Mouse (Mus musculus): ENCODE measurements around the gene Ankrd6.

The Ankrd6 gene

GRCm38 (mm10) chr4:32862011-32862750 is 88.5 kb downstream of the Ankrd6 start:
- peak; percentile 39 for ATAC-seq (ENCODE audit: low TSS enrichment)

GRCm38 (mm10) chr4:32860184-32860965 is 90.3 kb downstream of the Ankrd6 start:
- peak; percentile 25; the same call in 1 of the 2 replicates for ATAC-seq (ENCODE audit: low TSS enrichment)

GRCm38 (mm10) chr4:32855580-32855979 is 95.1 kb downstream of the Ankrd6 start:
- ATAC-seq (ENCODE audit: low TSS enrichment), result peak; percentile 94

- ATAC-seq (ENCODE audit: low TSS enrichment), result no peak
Measured at GRCm38 (mm10) chr4:32854956-32855355, 95.7 kb downstream of the Ankrd6 start.

DNA sequence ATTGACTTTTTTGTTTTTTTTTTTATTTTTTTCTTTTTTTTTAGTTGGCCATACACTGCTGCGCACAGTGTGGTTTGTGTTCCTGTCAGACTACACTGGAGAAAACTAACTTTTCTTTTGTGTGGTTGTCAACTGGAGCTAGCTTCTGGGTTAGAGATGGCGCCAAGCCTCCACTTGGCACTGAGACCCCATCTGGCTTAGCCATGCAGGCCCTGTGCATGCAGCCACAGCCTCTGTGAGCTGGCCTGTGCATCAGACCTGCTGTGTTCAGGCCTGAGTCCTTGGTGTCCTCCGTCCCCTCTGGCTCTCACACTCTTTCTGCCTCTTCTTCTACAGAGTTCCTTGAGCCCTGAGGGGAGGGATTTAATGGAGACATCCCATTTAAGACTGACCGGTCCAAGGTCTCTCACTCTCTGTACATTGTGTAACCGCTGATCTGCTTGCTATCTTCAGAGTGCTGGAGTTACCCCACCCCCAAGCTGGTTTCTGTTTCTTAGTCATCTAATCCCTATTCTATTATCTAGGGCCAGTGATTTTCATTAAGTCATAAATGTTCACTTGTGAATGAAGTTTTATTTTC is 96.9 kb downstream of the Ankrd6 start:
- ATAC-seq (ENCODE audit: low TSS enrichment), result no peak

DNA sequence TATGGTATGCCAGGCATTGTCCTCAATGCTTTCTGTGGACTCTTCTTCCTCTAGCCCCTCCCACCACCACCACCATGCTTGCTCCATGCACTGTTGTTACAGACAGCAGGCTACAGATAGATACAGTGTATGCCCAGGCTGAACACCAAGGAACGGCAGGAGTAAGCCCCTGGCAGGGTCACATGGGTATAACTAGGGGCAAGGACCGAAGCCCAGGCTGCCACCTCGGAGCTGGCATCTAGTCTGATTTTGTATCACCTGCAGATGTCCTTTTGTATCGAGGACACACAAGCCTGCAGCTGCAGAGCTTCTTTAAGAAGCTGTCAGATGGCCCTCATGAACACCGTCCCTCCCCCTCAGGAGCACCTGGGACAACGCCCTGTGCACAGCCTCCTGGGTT is 97.8 kb downstream of the Ankrd6 start:
- no peak for ATAC-seq (ENCODE audit: low TSS enrichment)

DNA sequence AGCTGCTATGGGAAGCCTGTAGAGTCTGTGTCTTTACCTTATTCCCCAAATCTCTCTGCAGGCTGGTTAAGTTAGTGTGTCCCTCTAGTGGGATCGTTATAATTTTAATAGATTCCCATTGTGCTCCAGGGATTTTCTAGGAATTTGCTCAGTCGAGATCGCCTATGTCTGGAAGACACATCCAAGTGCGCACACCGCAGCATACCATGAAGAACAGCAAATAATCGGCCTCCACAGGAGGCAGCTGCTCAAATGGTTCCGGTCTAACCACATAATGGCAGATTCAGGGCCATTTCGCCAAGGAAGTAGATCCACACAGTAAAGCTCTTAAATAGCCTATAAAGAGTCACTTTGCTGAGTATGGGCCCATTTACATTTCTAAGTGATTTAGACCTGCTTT is 98.3 kb downstream of the Ankrd6 start:
- ATAC-seq (ENCODE audit: low TSS enrichment), result no peak

- ATAC-seq (ENCODE audit: low TSS enrichment), result no peak
Measured at GRCm38 (mm10) chr4:32838401-32838800, 112.2 kb downstream of the Ankrd6 start.

DNA sequence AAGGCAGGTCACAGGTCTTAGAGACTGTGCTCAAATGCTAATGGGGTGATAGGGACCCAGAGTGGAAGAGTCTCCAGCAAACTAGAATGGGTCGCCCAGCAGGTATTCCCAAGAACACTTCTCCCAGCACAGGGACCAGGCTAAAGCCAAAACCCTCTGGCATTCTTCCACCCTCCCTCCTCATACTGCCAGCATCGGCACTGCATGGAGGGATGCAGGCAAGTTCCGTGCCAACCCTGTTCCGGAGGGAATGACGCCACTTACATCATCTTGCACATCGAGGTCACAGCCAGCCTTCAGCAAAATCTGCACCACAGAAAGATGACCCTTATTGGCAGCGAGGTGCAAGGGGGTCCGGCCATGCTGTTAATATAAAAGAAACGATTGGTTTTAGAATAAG is 114.6 kb downstream of the Ankrd6 start:
- no peak for ATAC-seq (ENCODE audit: low TSS enrichment)

GRCm38 (mm10) chr4:32834541-32834940 is 116.1 kb downstream of the Ankrd6 start:
- no peak for ATAC-seq (ENCODE audit: low TSS enrichment)

GRCm38 (mm10) chr4:32833494-32834282 is 117.0 kb downstream of the Ankrd6 start:
- peak; percentile 57 for ATAC-seq (ENCODE audit: low TSS enrichment)

GRCm38 (mm10) chr4:32829316-32829715 is 121.3 kb downstream of the Ankrd6 start:
- no peak for ATAC-seq (ENCODE audit: low TSS enrichment)

- ATAC-seq (ENCODE audit: low TSS enrichment), result no peak
Measured at GRCm38 (mm10) chr4:32828385-32829077, 122.1 kb downstream of the Ankrd6 start.

DNA sequence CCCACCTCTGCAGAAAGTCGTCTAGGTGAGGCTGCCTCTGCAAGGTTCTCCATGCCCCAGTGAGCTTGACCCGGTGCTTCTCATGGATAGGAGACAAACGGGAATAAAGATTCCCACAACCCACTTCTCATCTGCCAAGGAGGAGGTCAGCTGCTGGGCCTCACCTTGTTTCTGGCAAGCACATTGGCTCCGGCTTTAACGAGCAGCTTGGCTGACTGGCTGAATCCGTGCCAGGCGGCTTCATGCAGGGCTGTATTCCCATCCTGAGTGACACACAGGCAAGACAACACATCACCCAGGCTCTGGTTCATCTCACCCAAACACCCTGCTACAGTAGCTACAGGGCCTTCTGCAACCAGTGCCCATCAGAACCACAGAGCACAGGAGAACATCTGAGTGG is 123.7 kb downstream of the Ankrd6 start:
- no peak for ATAC-seq (ENCODE audit: low TSS enrichment)

GRCm38 (mm10) chr4:32824254-32824653 is 126.4 kb downstream of the Ankrd6 start:
- peak; percentile 81 for ATAC-seq (ENCODE audit: low TSS enrichment)

GRCm38 (mm10) chr4:32820676-32821075 is 130.0 kb downstream of the Ankrd6 start:
- ATAC-seq (ENCODE audit: low TSS enrichment), result no peak

GRCm38 (mm10) chr4:32817478-32817877 is 133.2 kb downstream of the Ankrd6 start:
- ATAC-seq (ENCODE audit: low TSS enrichment), result no peak

GRCm38 (mm10) chr4:32800577-32801170 is 150.0 kb downstream of the Ankrd6 start:
- peak; percentile 22 for ATAC-seq (ENCODE audit: low TSS enrichment)

GRCm38 (mm10) chr4:32799966-32800576 is 150.6 kb downstream of the Ankrd6 start, which contains the start of gene Lyrm2:
Gene Lyrm2 (plus strand): TSS chr4:32800253.
- peak; percentile 99 for ATAC-seq (ENCODE audit: low TSS enrichment)

GRCm38 (mm10) chr4:32798976-32799375 is 151.7 kb downstream of the Ankrd6 start:
- no peak for ATAC-seq (ENCODE audit: low TSS enrichment)

All from frontal cortex, adult (tissue).